Mouse (Mus musculus): ENCODE measurements around the gene Pcsk1.

Gene Pcsk1

DNA sequence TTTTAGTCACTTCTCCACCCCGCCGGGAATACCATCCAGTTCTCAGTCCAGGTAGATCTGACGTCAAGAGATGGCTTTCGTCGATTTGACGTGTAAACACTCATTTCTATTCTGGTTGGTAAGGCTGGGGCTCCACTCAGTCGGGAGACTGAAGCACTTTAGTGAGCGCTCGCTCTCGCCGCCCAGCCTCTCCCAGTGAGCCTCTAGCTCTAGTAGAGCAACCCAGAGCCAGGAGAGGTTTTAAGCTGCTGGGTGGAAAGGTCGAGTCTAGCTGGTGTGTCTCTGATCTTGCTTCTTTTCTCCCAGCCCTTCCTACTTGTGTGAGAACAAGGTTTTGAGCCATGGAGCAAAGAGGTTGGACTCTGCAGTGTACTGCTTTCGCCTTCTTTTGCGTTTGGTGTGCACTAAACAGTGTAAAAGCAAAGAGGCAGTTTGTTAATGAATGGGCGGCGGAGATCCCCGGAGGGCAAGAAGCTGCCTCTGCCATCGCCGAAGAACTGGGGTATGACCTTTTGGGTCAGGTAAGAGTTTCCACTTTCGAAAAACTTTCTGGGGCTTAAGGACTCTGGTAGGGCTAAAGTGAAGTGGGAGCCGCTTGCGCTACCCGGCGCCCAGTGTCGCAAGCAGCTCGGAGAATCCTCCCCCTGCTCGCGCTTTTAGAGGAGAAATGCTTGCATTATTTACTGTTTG is at the start of gene Pcsk1:
Gene Pcsk1, plus strand, starts transcription at position 106 of the 690 bp plus-strand sequence.
- DNase-seq (ENCODE audit: low spot score in 2 of 2) = no peak

DNA sequence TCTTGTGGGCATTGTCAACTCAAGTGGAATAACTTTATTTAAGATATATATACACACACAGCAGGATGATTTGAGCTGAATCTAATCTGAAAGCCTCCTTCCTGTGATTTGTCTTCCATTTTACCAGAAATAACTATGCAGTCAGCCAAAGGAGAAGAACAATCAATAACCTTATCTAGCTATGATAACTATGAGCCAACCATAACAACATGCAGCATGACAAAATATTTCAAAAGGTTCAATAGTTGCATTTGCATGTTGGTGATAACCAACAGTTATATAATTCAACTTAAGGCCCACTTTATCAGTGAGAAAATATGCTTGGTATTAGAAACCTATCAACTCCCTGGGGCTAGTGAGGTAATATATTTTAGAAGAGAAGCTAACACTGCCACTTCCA is 30.8 kb upstream of the Pcsk1 start:
- no peak for DNase-seq (ENCODE audit: low spot score in 2 of 2)

DNA sequence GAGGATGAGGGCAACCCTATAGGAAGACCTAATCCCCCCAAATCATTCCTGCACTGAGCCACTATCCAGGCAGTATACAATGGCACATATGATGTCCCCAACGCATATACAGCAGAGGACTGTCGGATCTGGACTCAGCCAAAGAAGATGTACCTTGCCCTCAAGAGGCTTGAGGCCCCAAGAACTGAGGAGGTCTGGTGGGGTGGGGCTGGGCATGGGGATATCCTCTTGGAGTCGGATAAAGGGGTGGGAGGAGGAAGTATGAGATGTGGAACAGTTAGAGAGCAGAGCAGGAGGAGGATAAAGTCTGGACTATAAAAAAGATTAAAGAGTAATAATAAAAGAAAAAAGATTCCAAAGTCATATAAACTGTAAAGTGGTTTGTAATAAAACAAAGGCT is 25.7 kb upstream of the Pcsk1 start:
- DNase-seq (ENCODE audit: low spot score in 2 of 2) = no peak

GRCm38 (mm10) chr13:75088597-75088996 is 1.0 kb upstream of the Pcsk1 start:
- no peak for DNase-seq (ENCODE audit: low spot score in 2 of 2)

DNA sequence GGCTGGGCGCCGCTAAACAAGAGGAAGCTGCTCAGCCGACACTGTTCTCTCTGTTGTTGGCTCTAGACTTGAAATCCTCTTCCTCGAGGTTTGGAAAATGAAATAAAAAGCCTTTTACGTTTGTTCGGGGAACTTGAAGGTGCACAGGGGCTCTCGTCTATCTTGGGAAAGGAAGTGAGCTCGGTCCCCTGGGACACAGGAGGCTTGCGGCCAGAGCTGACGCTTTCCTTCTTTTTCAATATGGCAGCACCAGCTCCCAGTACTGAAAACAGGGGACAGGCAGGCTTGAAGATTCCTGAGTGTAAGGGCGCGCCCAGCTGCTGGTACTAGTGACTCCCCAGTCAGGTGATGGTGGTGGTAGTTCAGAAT is 769 bp downstream of the Pcsk1 start:
- no peak for DNase-seq (ENCODE audit: low spot score in 2 of 2)

DNA sequence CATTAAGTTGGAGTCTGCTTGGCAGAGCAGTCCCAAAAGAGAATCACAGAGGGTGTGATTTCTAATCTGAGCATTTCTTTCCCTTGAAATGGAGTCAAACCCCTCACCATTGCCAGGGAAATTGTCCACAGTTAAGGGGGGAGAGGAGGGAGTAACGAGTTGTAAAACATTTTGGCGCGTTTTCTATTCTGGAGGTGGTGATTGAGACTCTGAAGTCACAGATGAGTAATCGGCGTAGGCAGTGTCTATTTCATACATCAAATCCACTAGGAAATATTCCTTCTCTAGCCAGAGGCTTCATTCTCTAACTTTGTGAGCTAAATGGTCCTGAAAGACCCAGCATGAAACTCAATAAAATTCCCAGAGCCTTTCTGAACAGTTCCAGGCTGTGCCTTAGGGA is 1.4 kb downstream of the Pcsk1 start:
- no peak for DNase-seq (ENCODE audit: low spot score in 2 of 2)

DNA sequence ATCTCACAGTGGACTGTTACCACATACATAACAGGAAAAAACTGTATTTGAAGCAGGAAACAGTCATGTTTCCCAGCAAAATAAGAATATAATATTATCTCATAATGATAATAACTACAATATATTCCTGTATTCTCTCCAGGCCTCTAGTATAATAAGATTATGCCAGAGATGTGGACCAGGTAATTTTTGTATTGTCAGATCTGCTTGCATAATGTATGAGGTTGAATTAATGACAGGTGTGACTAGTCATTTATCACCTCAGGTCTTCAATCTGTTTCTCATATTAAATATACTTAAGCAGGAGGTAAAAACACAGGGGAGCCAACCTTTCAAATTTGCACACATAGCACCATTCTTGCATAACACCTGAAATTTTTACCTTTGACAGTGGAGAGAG is 5.9 kb downstream of the Pcsk1 start:
- DNase-seq (ENCODE audit: low spot score in 2 of 2) = no peak

- DNase-seq (ENCODE audit: low spot score in 2 of 2) = no peak
These were observed 23.5 kb downstream of the Pcsk1 start for GRCm38 (mm10) chr13:75113114-75113513.

DNA sequence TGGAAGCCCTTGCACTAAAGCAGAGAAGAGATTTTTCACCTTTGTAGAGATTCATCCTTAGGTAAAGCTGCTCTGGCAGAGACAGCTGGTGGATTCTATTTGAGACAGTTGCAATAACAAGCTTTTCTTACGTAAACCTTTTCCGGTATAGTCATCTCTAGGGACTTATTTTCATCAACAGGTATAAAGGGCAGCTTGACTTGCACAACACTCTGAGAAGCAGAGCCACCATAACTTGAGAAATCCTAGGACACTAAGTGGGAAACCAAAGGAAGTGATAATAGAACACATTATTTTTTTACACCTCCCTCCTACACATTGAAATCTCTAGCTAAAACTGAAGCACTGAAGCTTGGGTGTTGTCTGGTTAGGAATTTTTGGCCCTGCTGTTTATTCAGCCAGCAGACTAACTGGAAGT is 24.4 kb downstream of the Pcsk1 start:
- no peak for DNase-seq (ENCODE audit: low spot score in 2 of 2)

GRCm38 (mm10) chr13:75114838-75115237 is 25.2 kb downstream of the Pcsk1 start:
- DNase-seq (ENCODE audit: low spot score in 2 of 2) = no peak

GRCm38 (mm10) chr13:75135833-75136232 is 46.2 kb downstream of the Pcsk1 start:
- DNase-seq (ENCODE audit: low spot score in 2 of 2) = no peak

GRCm38 (mm10) chr13:75160661-75161060 is 71.0 kb downstream of the Pcsk1 start:
- DNase-seq (ENCODE audit: low spot score in 2 of 2) = no peak

DNA sequence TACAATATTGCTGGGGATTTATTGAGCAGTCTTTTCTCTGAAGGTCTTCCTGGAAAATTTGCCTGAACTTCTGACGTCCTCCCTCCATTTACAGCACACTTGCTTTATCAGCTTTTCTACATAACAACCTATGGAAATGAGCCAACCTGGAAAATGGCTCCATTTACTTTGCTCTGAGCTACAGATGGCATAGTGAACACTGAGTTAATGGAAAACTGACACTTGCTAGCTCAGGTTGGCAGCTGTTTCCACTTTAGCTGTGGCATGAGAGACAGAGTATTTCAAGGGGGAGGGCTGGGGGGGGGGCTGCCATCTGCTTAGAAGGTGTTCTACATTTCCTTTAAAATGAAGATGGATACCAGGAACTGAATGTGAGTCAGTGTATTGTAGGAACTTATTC is 73.8 kb downstream of the Pcsk1 start:
- DNase-seq (ENCODE audit: low spot score in 2 of 2) = no peak
